Mouse (Mus musculus) G1E (cell line): ENCODE results near the gene Klhl41. TPM values are rescaled to one million over a fixed set of nuclear protein-coding genes. Genes with fewer than 3 reads are reported as not detected.

Experiments
- ATAC-seq: 2 replicates; pipeline ENCODE4 v1.8.0; 2016; ENCODE audit warnings: mild to moderate bottlenecking; ENCODE audit not compliant: insufficient number of reproducible peaks, poor library complexity, low FRiP score, severe bottlenecking; ENCODE audit errors: extremely low read depth
- DNase-seq: peaks from one replicate; pipeline ENCODE4 v3.0.0; 2012; ENCODE audit warnings: low spot score
- H3K27me3 ChIP-seq: 2 replicates; pipeline ENCODE4 v1.6.1; 2012; ENCODE audit warnings: mild to moderate bottlenecking, low read length, inconsistent platforms; ENCODE audit not compliant: insufficient read depth
- H3K36me3 ChIP-seq: replicated peaks from 2 replicates; pipeline ENCODE3; 2012; ENCODE audit warnings: mild to moderate bottlenecking, inconsistent platforms
- H3K4me1 ChIP-seq: 2 replicates; pipeline ENCODE4 v1.6.1; 2012; ENCODE audit warnings: low read depth, low read length, inconsistent platforms, mixed read lengths; ENCODE audit not compliant: insufficient read depth
- H3K4me3 ChIP-seq: 2 replicates; pipeline ENCODE4 v1.5.1; 2012; ENCODE audit warnings: low read depth, mild to moderate bottlenecking, inconsistent platforms, low read length, moderate library complexity, mixed read lengths
- H3K9me3 ChIP-seq: replicated peaks from 2 replicates; pipeline ENCODE4 v1.6.1; 2012; ENCODE audit warnings: inconsistent platforms
- CTCF ChIP-seq: IDR thresholded peaks from 2 replicates; pipeline ENCODE4 v1.5.1; 2012; ENCODE audit warnings: low read depth, low read length, inconsistent platforms, mixed read lengths
- GATA1 ChIP-seq: IDR thresholded peaks from 2 replicates; pipeline ENCODE4 v1.6.1; 2012; ENCODE audit warnings: borderline replicate concordance, low read length, inconsistent platforms, mixed read lengths
- GATA2 ChIP-seq: IDR thresholded peaks from 2 replicates; pipeline ENCODE4 v1.6.1; 2012; ENCODE audit warnings: low read depth, low read length, inconsistent platforms, borderline replicate concordance
- POLR2AphosphoS5 ChIP-seq: IDR thresholded peaks from 2 replicates; pipeline ENCODE4 v1.6.1; 2012; ENCODE audit warnings: low read depth, low read length, inconsistent platforms; ENCODE audit not compliant: insufficient replicate concordance
- TAL1 ChIP-seq: conservative IDR thresholded peaks from 2 replicates; pipeline ENCODE4 v1.6.1; 2012; ENCODE audit warnings: low read depth, low read length, inconsistent platforms, mixed read lengths
- polyA plus RNA-seq: library from polyadenylated mRNA; stranded (reverse); fragments of >175 nt; gene quantifications from 2 replicates; pipeline ENCODE4 v1.2.3, GENCODE M21; 2012
- total RNA-seq, 2 experiments: library from RNA; stranded (forward) in 1 of 2; stranded (reverse) in 1 of 2; fragments of 200-1000 nt in 1 of 2; fragments of >200 nt in 1 of 2; fragmentation: Nextera tagmentation in 1 of 2; gene quantifications; 2 replicates each; pipeline ENCODE4 v1.2.3; 2014 to 2017

Gene Klhl41
- total and polyA plus RNA-seq, 3 experiments: not detected

GRCm38 (mm10) chr2:69693501-69693900, 23.6 kb downstream of the Klhl41 start:
- H3K4me1 ChIP-seq: no peaks in the 10 kb centered on the region

DNA sequence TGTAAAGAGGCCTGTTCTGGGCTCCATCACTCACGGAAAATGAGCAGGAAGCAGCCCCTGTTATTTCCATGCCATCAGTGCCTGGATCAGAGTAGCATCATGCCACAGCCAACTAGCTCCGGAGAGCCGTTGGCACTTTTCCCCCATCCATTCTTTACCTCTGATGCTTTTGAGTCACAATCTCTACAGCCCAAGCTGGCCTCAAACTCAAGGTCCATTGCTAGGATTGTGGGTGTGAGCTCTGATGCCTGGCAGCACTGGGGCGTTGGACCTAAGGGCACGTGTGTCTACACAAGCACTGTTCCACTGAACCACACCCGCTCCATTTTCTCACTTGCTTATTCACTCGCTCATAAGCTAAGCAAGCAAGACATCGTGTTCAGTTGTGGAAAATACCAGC, 30.5 kb downstream of the Klhl41 start:
- Histone ChIP-seq H3K36me3 (peaks cover 75% of the 10 kb centered on the region), H3K9me3 (no peaks in the 10 kb centered on the region), H3K27me3 (no peaks in the 10 kb centered on the region), H3K4me1 (no peaks in the 10 kb centered on the region), H3K4me3 (no peak overlapping the region)
- TF ChIP-seq GATA2 (no peak), GATA1 (no peak), TAL1 (no peak), CTCF (no peak), POLR2AphosphoS5 (no peak)
- no peak for ATAC-seq
- DNase-seq: no peak

More at GRCm38 (mm10) chr2:69693501-69693900, 23.6 kb downstream of the Klhl41 start:
- DNase-seq: no peak
- TF ChIP-seq CTCF (no peak), POLR2AphosphoS5 (no peak), TAL1 (no peak), GATA2 (no peak), GATA1 (no peak)
- H3K4me3 ChIP-seq: no peak overlapping the region
- no peak for ATAC-seq
- H3K9me3 ChIP-seq: no peaks in the 10 kb centered on the region
- no peaks in the 10 kb centered on the region for H3K27me3 ChIP-seq
- H3K36me3 ChIP-seq: peaks cover 74% of the 10 kb centered on the region

- no peak for TF ChIP-seq GATA1
- no peak for TF ChIP-seq CTCF
- no peak for TF ChIP-seq POLR2AphosphoS5
- TF ChIP-seq GATA2: no peak
- no peak for TF ChIP-seq TAL1
- ATAC-seq (no peak), DNase-seq (no peak)
- Histone ChIP-seq H3K4me3 (no peak overlapping the region), H3K9me3 (no peaks in the 10 kb centered on the region), H3K4me1 (peaks cover 22% of the 10 kb centered on the region), H3K27me3 (no peaks in the 10 kb centered on the region), H3K36me3 (peaks cover 31% of the 10 kb centered on the region)
These were observed 42.3 kb downstream of the Klhl41 start for GRCm38 (mm10) chr2:69712171-69712570.

- DNase-seq (peak; percentile 91), ATAC-seq (peak; percentile 99)
- Histone ChIP-seq H3K4me3 (peak within 1 kb of the TSS; percentile 95), H3K27me3 (no peaks in the 10 kb centered on the region), H3K4me1 (peaks cover 22% of the 10 kb centered on the region), H3K36me3 (peaks cover 23% of the 10 kb centered on the region), H3K9me3 (no peaks in the 10 kb centered on the region)
- TF ChIP-seq TAL1: no peak
- TF ChIP-seq GATA2: no peak
- no peak for TF ChIP-seq GATA1
- TF ChIP-seq POLR2AphosphoS5: no peak
- TF ChIP-seq CTCF: no peak
These were observed 43.2 kb downstream of the Klhl41 start, which contains the start of gene Fastkd1 for GRCm38 (mm10) chr2:69712981-69713625. TSS of gene Fastkd1 (minus strand) at chr2:69713516.

GRCm38 (mm10) chr2:69713626-69714014, 43.7 kb downstream of the Klhl41 start:
- DNase-seq (no peak), ATAC-seq (no peak)
- TF ChIP-seq CTCF (no peak), TAL1 (no peak), GATA2 (no peak), GATA1 (no peak), POLR2AphosphoS5 (no peak)
- peaks cover under 1% of the 10 kb centered on the region; the same call in 1 of the 2 replicates for H3K27me3 ChIP-seq
- H3K4me1 ChIP-seq: peaks cover 22% of the 10 kb centered on the region
- H3K4me3 ChIP-seq: peak overlapping the region; percentile 95
- peaks cover 18% of the 10 kb centered on the region for H3K36me3 ChIP-seq
- H3K9me3 ChIP-seq: no peaks in the 10 kb centered on the region

DNA sequence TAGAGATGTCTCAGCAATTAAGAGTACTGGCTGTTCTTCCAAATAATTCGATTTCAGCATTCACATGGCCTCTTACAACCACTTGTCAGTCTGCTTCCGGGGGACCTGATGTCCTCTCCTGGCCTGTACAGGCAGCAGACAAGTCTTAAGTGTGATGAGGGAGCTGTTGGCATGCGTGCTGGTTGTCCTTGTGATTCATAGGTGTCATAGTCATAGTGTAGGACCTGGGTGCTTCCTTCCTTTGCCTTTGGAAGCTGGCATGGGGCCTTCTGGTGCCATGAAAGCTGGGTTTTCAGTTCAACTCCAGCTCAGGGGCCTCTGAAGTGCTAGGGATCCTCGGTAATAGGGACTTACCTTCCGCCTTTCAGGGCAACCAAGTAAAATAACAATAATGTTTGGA, 44.2 kb downstream of the Klhl41 start:
- ATAC-seq (no peak), DNase-seq (no peak)
- TF ChIP-seq GATA1: no peak
- H3K27me3 ChIP-seq: peaks cover 5% of the 10 kb centered on the region
- H3K9me3 ChIP-seq: no peaks in the 10 kb centered on the region
- H3K4me1 ChIP-seq: peaks cover 22% of the 10 kb centered on the region
- H3K36me3 ChIP-seq: peaks cover 15% of the 10 kb centered on the region
- H3K4me3 ChIP-seq: no peak overlapping the region

DNA sequence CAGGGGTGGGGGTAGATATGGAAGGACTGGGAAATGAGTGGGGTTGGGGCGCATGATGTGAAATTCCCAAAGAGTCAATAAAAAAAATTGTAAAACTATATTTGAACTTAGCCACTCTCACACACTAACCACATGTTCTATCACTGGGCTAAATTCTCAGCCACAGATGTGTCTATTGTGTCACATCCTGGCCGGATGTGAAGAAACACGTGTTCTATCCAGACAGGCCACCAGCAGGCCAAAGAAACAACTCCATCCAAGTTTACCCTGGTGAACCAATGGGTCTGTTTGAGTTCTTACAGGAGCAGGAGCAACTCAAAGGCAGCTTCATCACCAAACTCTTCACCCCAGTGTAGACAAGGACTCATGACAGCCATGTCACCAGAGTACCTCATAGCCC, 46.6 kb downstream of the Klhl41 start:
- TF ChIP-seq GATA1: no peak
- no peak for TF ChIP-seq POLR2AphosphoS5
- TF ChIP-seq TAL1: no peak
- TF ChIP-seq CTCF: no peak
- Histone ChIP-seq H3K4me3 (no peak overlapping the region), H3K27me3 (peaks cover 13% of the 10 kb centered on the region), H3K36me3 (no peaks in the 10 kb centered on the region), H3K9me3 (no peaks in the 10 kb centered on the region), H3K4me1 (peaks cover 16% of the 10 kb centered on the region)
- ATAC-seq (no peak), DNase-seq (no peak)
